Mouse (Mus musculus) gastrocnemius, adult 2 months (tissue): ENCODE data around the gene Krtap12-1. TPM values are rescaled to one million over a fixed set of nuclear protein-coding genes. Genes with fewer than 3 reads are reported as not detected.

Experiments used
- DNase-seq: peaks from one replicate; pipeline ENCODE4 v3.0.0; 2022
- H3K27ac ChIP-seq: fragments of 200-600 bp; 2 replicates; pipeline ENCODE4 v1.8.1; 2022; ENCODE audit warnings: mild to moderate bottlenecking
- H3K4me3 ChIP-seq: fragments of 200-600 bp; 2 replicates; pipeline ENCODE4 v1.8.1; 2022; ENCODE audit warnings: mild to moderate bottlenecking, moderate library complexity
- CTCF ChIP-seq: fragments of 200-600 bp; IDR thresholded peaks from 2 replicates; pipeline ENCODE4 v1.8.1; 2022; ENCODE audit warnings: antibody characterized with exemption, mild to moderate bottlenecking, moderate library complexity
- intact Hi-C: fragments of 180-260 bp; cut with DNase I; formaldehyde crosslinking; loops from one replicate; pipeline ENCODE4 v1.15.1; 2025
- total RNA-seq, 2 experiments: library from RNA; stranded (reverse); gene quantifications; 2 replicates each; pipeline ENCODE4 v1.2.3; 2021

Krtap12-1 gene
- total RNA-seq, 2 experiments from 2014 or later: not detected

DNA sequence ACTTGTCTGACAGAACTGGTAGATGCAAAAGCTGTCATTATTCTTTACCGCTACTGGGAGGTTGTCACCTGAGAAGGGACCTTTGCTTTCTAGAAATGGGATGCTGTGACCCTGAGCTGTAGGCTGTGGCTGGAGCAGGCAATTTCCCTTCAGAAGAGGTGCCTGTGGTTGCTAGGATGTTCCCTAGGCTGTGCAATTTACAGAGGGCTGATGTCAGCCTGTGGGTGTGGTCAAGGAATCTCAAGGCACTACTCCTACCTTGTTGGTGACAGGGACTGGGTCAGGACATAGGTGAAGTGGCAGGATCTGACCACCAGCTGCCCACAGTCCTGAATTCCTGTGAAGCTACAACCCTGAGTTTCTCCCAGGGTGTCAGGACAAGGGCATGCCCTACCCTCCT, 49.3 kb downstream of the Krtap12-1 start:
- H3K27ac ChIP-seq: no peak overlapping the region
- no peak overlapping the region for H3K4me3 ChIP-seq
- no peak for DNase-seq
- no peak for TF ChIP-seq CTCF
- intact Hi-C loops: no loop called here

Other genes with a start within 250 kb of the Krtap12-1 start
- gene Fam207a, start 204.8 kb upstream of the Krtap12-1 start, total RNA-seq: 1 to 10 TPM; 5.4 to 8.4 TPM
- gene Itgb2, start 190.3 kb upstream of the Krtap12-1 start, total RNA-seq: 1 to 10 TPM in 1 of 2 experiments, under 1 TPM in 1; 0.92 to 1.8 TPM
- 10 to 100 TPM; 30.5 to 36.5 TPM for gene Pttg1ip, start 138.9 kb upstream of the Krtap12-1 start, total RNA-seq
- gene Sumo3, start 114.5 kb upstream of the Krtap12-1 start, total RNA-seq: 10 to 100 TPM; 43.5 to 44.5 TPM
- gene Gm49325, start 114.4 kb upstream of the Krtap12-1 start, total RNA-seq: 1 to 10 TPM; 8.4 to 8.6 TPM
- gene Ube2g2, start 98.3 kb upstream of the Krtap12-1 start, total RNA-seq: 10 to 100 TPM; 95.4 to 100.0 TPM
- not detected for gene Tspear, start 34.0 kb upstream of the Krtap12-1 start, total RNA-seq
- not detected for gene Gm19402, start 29.8 kb upstream of the Krtap12-1 start, total RNA-seq
- gene Gm9508, start 23.4 kb upstream of the Krtap12-1 start, total RNA-seq: not detected
- gene Gm10272, start 14.0 kb upstream of the Krtap12-1 start, total RNA-seq: not detected
- not detected for gene Gm10024, start 9.1 kb upstream of the Krtap12-1 start, total RNA-seq
- gene Gm10142, start 4.8 kb upstream of the Krtap12-1 start, total RNA-seq: not detected
- gene Gm10100, start 5.9 kb downstream of the Krtap12-1 start, total RNA-seq: not detected
- gene Gm18596, start 22.0 kb downstream of the Krtap12-1 start, total RNA-seq: not detected
- gene Gm9736, start 30.8 kb downstream of the Krtap12-1 start, total RNA-seq: not detected
- gene Gm3233, start 39.1 kb downstream of the Krtap12-1 start, total RNA-seq: not detected
- not detected for gene Gm3238, start 50.7 kb downstream of the Krtap12-1 start, total RNA-seq
- gene Gm7138, start 56.3 kb downstream of the Krtap12-1 start, total RNA-seq: not detected
- gene Gm3250, start 61.9 kb downstream of the Krtap12-1 start, total RNA-seq: not detected
- not detected for gene Gm7137, start 67.6 kb downstream of the Krtap12-1 start, total RNA-seq
- not detected for gene Gm9639, start 74.5 kb downstream of the Krtap12-1 start, total RNA-seq
- not detected for gene Gm19668, start 78.5 kb downstream of the Krtap12-1 start, total RNA-seq
- gene Gm9507, start 91.2 kb downstream of the Krtap12-1 start, total RNA-seq: not detected
- not detected for gene Gm2696, start 94.1 kb downstream of the Krtap12-1 start, total RNA-seq
- not detected for gene Krtap10-4, start 106.5 kb downstream of the Krtap12-1 start, total RNA-seq
- not detected for gene Krtap10-10, start 115.3 kb downstream of the Krtap12-1 start, total RNA-seq
- gene Gm36176, start 126.2 kb downstream of the Krtap12-1 start, total RNA-seq: not detected
- gene Gm10318, start 132.3 kb downstream of the Krtap12-1 start, total RNA-seq: not detected
- not detected for gene Gm3285, start 141.4 kb downstream of the Krtap12-1 start, total RNA-seq
- gene Lrrc3, start 181.9 kb downstream of the Krtap12-1 start, total RNA-seq: under 1 TPM; 0.13 to 0.14 TPM
- gene Trpm2, start 250.0 kb downstream of the Krtap12-1 start, total RNA-seq: under 1 TPM in 1 of 2 experiments, not detected in 1; 0.33 TPM